ENCODE assay signal across 9 mouse cellular contexts in the genomic region with DNA sequence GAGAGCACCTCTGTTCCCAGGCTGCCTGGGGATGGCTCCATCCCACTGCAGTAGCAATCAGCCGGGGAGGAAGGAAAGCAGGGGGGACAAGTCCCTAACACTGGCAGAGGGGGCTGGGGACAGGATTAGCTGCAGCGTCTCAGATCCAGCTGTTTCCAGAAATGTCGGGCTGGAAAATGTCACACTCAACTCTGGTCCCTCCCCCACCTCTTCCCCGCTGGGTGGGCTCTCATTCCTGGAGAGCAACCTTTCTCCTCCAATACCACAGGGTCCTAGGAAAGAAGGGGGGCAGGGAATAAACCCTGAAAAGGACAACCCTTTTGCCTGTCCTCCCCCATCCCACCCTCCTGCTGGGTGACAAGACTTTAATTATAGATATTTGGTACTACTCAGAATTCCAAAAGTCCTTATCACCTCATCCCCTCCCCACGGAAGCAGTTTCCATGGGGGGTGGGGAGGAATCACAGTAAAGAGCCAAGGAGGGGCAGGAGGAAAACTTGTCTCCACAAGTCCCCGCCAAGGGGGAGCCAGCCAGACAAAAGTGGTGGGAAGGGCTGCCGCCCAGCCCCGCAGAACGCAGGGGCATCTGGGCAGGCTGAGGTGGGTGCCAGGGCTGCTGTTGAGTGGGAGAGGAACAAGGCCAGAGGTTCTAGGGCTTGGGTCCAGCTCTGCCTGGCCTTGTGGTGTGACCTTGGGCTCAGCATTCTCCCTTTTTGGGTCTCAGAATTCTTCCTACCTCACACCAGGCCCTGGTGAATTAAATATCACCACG. TPM values are rescaled to one million over a fixed set of nuclear protein-coding genes. Genes with fewer than 3 reads are reported as not detected.
DNase-seq lines count a peak whose midpoint lies in the region; ATAC-seq and TF ChIP-seq lines count a peak whose summit lies in the region.
"Had no signal": no experiment of that assay in that cellular context is flagged by ENCODE, and none has a peak within 500 bp of the region (broad histone marks: within the 10 kb centered on the region; RNA-seq: fewer than 3 reads in every experiment).

No protein-coding gene starts in this region.

- no peak for ATAC-seq in heart, embryonic 13.5 days (ENCODE audit: extremely low read depth, insufficient number of reproducible peaks, low FRiP score, low TSS enrichment)
- no peak for ATAC-seq in limb, embryonic 13.5 days (ENCODE audit: low FRiP score, low read depth)

- H3K36me3 ChIP-seq in heart, embryonic 13.5 days: peaks cover 30% of the 10 kb centered on the region
- H3K36me3 ChIP-seq in ES-Bruce4 (ENCODE audit: control insufficient read depth, insufficient read depth, low read length, poor library complexity, severe bottlenecking): no peaks in the 10 kb centered on the region
- H3K36me3 ChIP-seq in forebrain, embryonic 10.5 days (replicated peaks): peaks cover 95% of the 10 kb centered on the region
- peaks cover 61% of the 10 kb centered on the region for H3K36me3 ChIP-seq in limb, embryonic 13.5 days

- peak overlapping the region; percentile 83 for H3K4me2 ChIP-seq in heart, embryonic 13.5 days
- peak overlapping the region; percentile 99 for H3K4me2 ChIP-seq in limb, embryonic 13.5 days (replicated peaks)

- TF ChIP-seq EP300 in ES-Bruce4 (IDR thresholded peaks at IDR 0.05; ENCODE audit: insufficient read depth, low read depth, low read length): 0 out of 2 replicates have a peak, but pooled peaks have one; percentile 14

- peak overlapping the region; percentile 70 for H3K27ac ChIP-seq in heart, embryonic 13.5 days (replicated peaks)
- peak overlapping the region; percentile 23; the same call in 1 of the 2 replicates for H3K27ac ChIP-seq in ES-Bruce4 (ENCODE audit: insufficient read depth, low read length)
- H3K27ac ChIP-seq in forebrain, embryonic 10.5 days: peak overlapping the region; percentile 70
- no peak overlapping the region; the same call in 1 of the 2 replicates for H3K27ac ChIP-seq in limb, embryonic 13.5 days

- no peak for TF ChIP-seq POLR2A in ES-Bruce4 (IDR thresholded peaks at IDR 0.05; ENCODE audit: insufficient read depth, low read length)

- H3K9ac ChIP-seq in heart, embryonic 13.5 days: peak overlapping the region; percentile 97
- H3K9ac ChIP-seq in ES-Bruce4 (ENCODE audit: low read depth, poor library complexity, severe bottlenecking): peak overlapping the region; percentile 24; the same call in 1 of the 2 replicates
- peak overlapping the region; percentile 98 for H3K9ac ChIP-seq in limb, embryonic 13.5 days

- peaks cover 99% of the 10 kb centered on the region for H3K4me1 ChIP-seq in heart, embryonic 13.5 days
- peaks cover 3% of the 10 kb centered on the region for H3K4me1 ChIP-seq in ES-Bruce4 (ENCODE audit: control insufficient read depth, insufficient read depth, low read length)
- H3K4me1 ChIP-seq in forebrain, embryonic 10.5 days: peaks cover 90% of the 10 kb centered on the region
- peaks cover 99% of the 10 kb centered on the region for H3K4me1 ChIP-seq in limb, embryonic 13.5 days

- no peak for TF ChIP-seq CTCF in ES-Bruce4 (IDR thresholded peaks at IDR 0.05; ENCODE audit: low read depth, low read length)

- no peaks in the 10 kb centered on the region for H3K27me3 ChIP-seq in heart, embryonic 13.5 days (replicated peaks)
- H3K27me3 ChIP-seq in ES-Bruce4 (ENCODE audit: control insufficient read depth, insufficient read depth, low read length, poor library complexity, severe bottlenecking): no peaks in the 10 kb centered on the region
- peaks cover 8% of the 10 kb centered on the region for H3K27me3 ChIP-seq in forebrain, embryonic 10.5 days (ENCODE audit: poor library complexity, severe bottlenecking)
- no peaks in the 10 kb centered on the region for H3K27me3 ChIP-seq in limb, embryonic 13.5 days

- 17% methylated on average over 10 of the region's 10 CpGs for WGBS in heart, embryonic 13.5 days
- 23% methylated on average over 10 of the region's 10 CpGs for WGBS in forebrain, embryonic 10.5 days
- 21% methylated on average over 10 of the region's 10 CpGs for WGBS in limb, embryonic 13.5 days

- no peaks in the 10 kb centered on the region for H3K9me3 ChIP-seq in heart, embryonic 13.5 days
- H3K9me3 ChIP-seq in ES-Bruce4 (replicated peaks; ENCODE audit: control insufficient read depth, insufficient read depth, low read length, poor library complexity, severe bottlenecking): no peaks in the 10 kb centered on the region
- no peaks in the 10 kb centered on the region for H3K9me3 ChIP-seq in forebrain, embryonic 10.5 days
- no peaks in the 10 kb centered on the region for H3K9me3 ChIP-seq in limb, embryonic 13.5 days

- peak overlapping the region; percentile 84 for H3K4me3 ChIP-seq in heart, embryonic 13.5 days
- no peak overlapping the region for H3K4me3 ChIP-seq in ES-Bruce4 (ENCODE audit: low read depth, low read length)
- H3K4me3 ChIP-seq in forebrain, embryonic 10.5 days: peak overlapping the region; percentile 84
- peak overlapping the region; percentile 93 for H3K4me3 ChIP-seq in limb, embryonic 13.5 days

- DNase-seq in heart, adult 9 months (ENCODE audit: low spot score in 2 of 2): no peak
- DNase-seq in forebrain, embryonic 10.5 days (ENCODE audit: extremely low spot score, low spot score): no peak
- DNase-seq in urinary bladder, postnatal 25 days (ENCODE audit: low spot score): no peak
- DNase-seq in layer of hippocampus, adult 18-20 months (ENCODE audit: low spot score in 2 of 2): no peak
- DNase-seq in urinary bladder, adult 2 months (ENCODE audit: low spot score): no peak
- DNase-seq: cerebellum, adult 18-20 months had no signal

RNA-seq across cellular contexts. Expression of a gene that starts 7.0 kb away (rescaled TPM):
- 5.2 and 5.7 TPM in 2 replicates for polyA plus RNA-seq in heart, embryonic 13.5 days (2015; fragmentation: Nextera tagmentation; extraction: Ambion mirVana)
- 21.0 and 25.5 TPM in 2 replicates for polyA plus RNA-seq in ES-Bruce4 (2011; ENCODE audit: insufficient read depth, insufficient read length, low read depth, missing spikeins)
- 6.5 TPM in 2 replicates for polyA plus RNA-seq in forebrain, embryonic 10.5 days (2016; fragmentation: Nextera tagmentation; extraction: Ambion mirVana)
- polyA plus RNA-seq in limb, embryonic 13.5 days (2015; fragmentation: Nextera tagmentation; extraction: Ambion mirVana): 7.9 and 8.0 TPM in 2 replicates
- total RNA-seq in layer of hippocampus, adult 18-20 months (2021): 100 to 1,000 TPM; 171 to 178 TPM
- 17.1 and 30.1 TPM in 2 replicates for polyA plus RNA-seq in urinary bladder, adult 2 months (2012; rRNA removed)

RNA-seq across cellular contexts. Expression of a gene that starts 49.6 kb away (rescaled TPM):
- 4.3 and 4.6 TPM in 2 replicates for polyA plus RNA-seq in heart, embryonic 13.5 days (2015; fragmentation: Nextera tagmentation; extraction: Ambion mirVana)
- 0.46 TPM in 1 of 2 replicates, not detected in the other for polyA plus RNA-seq in ES-Bruce4 (2011; ENCODE audit: insufficient read depth, insufficient read length, low read depth, missing spikeins)
- polyA plus RNA-seq in forebrain, embryonic 10.5 days (2016; fragmentation: Nextera tagmentation; extraction: Ambion mirVana): 1.5 and 2.0 TPM in 2 replicates
- polyA plus RNA-seq in limb, embryonic 13.5 days (2015; fragmentation: Nextera tagmentation; extraction: Ambion mirVana): 4.7 and 5.6 TPM in 2 replicates
- 1 to 10 TPM; 2.9 to 3.9 TPM for total RNA-seq in layer of hippocampus, adult 18-20 months (2021)
- polyA plus RNA-seq in urinary bladder, adult 2 months (2012; rRNA removed): 11.6 and 12.8 TPM in 2 replicates

Comparison
In these comparisons a context has a peak if more than half of its experiments do, and no peak if none do; other contexts are left out.
1. H3K9ac ChIP-seq: peak in every context shown above with its lines; median percentile 98 in limb, embryonic 13.5 days; 97 in heart, embryonic 13.5 days; 24 in ES-Bruce4.